Mouse (Mus musculus) heart, embryonic 10.5 days (tissue): ENCODE data around the gene Zbtb17. TPM values are rescaled to one million over a fixed set of nuclear protein-coding genes. Genes with fewer than 3 reads are reported as not detected.

Experiments used
- DNase-seq: peaks from one replicate; pipeline ENCODE4 v3.0.0-alpha.2; 2017; ENCODE audit warnings: low spot score
- H3K27ac ChIP-seq: fragments of 300-500 bp; sonication (generic); 2 replicates; pipeline ENCODE4 v1.5.1; 2016; ENCODE audit warnings: mild to moderate bottlenecking
- H3K27me3 ChIP-seq: fragments of 300-500 bp; sonication (generic); 2 replicates; pipeline ENCODE4 v1.6.1; 2016; ENCODE audit warnings: mild to moderate bottlenecking; ENCODE audit not compliant: poor library complexity, insufficient read depth, severe bottlenecking
- H3K36me3 ChIP-seq: fragments of 300-500 bp; sonication (generic); 2 replicates; pipeline ENCODE4 v1.6.1; 2016; ENCODE audit warnings: mild to moderate bottlenecking, moderate library complexity
- H3K4me1 ChIP-seq: fragments of 300-500 bp; sonication (generic); 2 replicates; pipeline ENCODE4 v1.6.1; 2016; ENCODE audit warnings: mild to moderate bottlenecking
- H3K4me3 ChIP-seq: fragments of 300-500 bp; sonication (generic); 2 replicates; pipeline ENCODE4 v1.5.1; 2016; ENCODE audit warnings: mild to moderate bottlenecking, moderate library complexity
- H3K9me3 ChIP-seq: fragments of 300-500 bp; sonication (generic); 2 replicates; pipeline ENCODE4 v1.6.1; 2016; ENCODE audit warnings: mild to moderate bottlenecking, moderate library complexity
- WGBS: fragments of 180-500 bp; shearing (Covaris S2); methylation state at CpG from one replicate; pipeline ENCODE4 v1.1.7; 2016; 5-methylcytosine and 5-hydroxymethylcytosine counted together
- polyA plus RNA-seq: library from polyadenylated mRNA; unstranded; fragments of >200 nt; fragmentation: Nextera tagmentation; extraction: Ambion mirVana; gene quantifications from 2 replicates; pipeline ENCODE4 v1.2.1, GENCODE M21; 2016

The Zbtb17 gene
- polyA plus RNA-seq, 1 experiment from 2014 or later = 33.7 TPM

- no peak for DNase-seq
- Histone ChIP-seq H3K27ac (no peak overlapping the region), H3K4me1 (peaks cover 26% of the 10 kb centered on the region), H3K27me3 (no peaks in the 10 kb centered on the region), H3K4me3 (no peak overlapping the region), H3K36me3 (peaks cover 50% of the 10 kb centered on the region), H3K9me3 (no peaks in the 10 kb centered on the region)
- WGBS = 73% methylated on average over 14 of the region's 14 CpGs
Observed at GRCm38 (mm10) chr4:141454581-141455350, 10.3 kb downstream of the Zbtb17 start.

GRCm38 (mm10) chr4:141455526-141455925, 11.1 kb downstream of the Zbtb17 start:
- Histone ChIP-seq H3K27ac (no peak overlapping the region), H3K36me3 (peaks cover 49% of the 10 kb centered on the region), H3K4me1 (peaks cover 26% of the 10 kb centered on the region), H3K27me3 (no peaks in the 10 kb centered on the region), H3K9me3 (no peaks in the 10 kb centered on the region), H3K4me3 (no peak overlapping the region)
- DNase-seq = no peak
- 84% methylated on average over 4 of the region's 4 CpGs for WGBS

GRCm38 (mm10) chr4:141456193-141456938, 11.9 kb downstream of the Zbtb17 start:
- WGBS = 94% methylated on average over 14 of the region's 14 CpGs
- Histone ChIP-seq H3K36me3 (peaks cover 43% of the 10 kb centered on the region), H3K27me3 (no peaks in the 10 kb centered on the region), H3K27ac (no peak overlapping the region), H3K4me3 (no peak overlapping the region), H3K4me1 (peaks cover 29% of the 10 kb centered on the region), H3K9me3 (no peaks in the 10 kb centered on the region)
- no peak for DNase-seq

- Histone ChIP-seq H3K4me1 (peaks cover 39% of the 10 kb centered on the region), H3K27me3 (no peaks in the 10 kb centered on the region), H3K9me3 (no peaks in the 10 kb centered on the region), H3K36me3 (peaks cover 43% of the 10 kb centered on the region), H3K27ac (peak overlapping the region; percentile 53), H3K4me3 (no peak overlapping the region)
- DNase-seq = no peak
- WGBS = 11% methylated on average over 7 of the region's 7 CpGs
Observed at GRCm38 (mm10) chr4:141458236-141458635, 13.8 kb downstream of the Zbtb17 start.

GRCm38 (mm10) chr4:141458888-141459287, 14.4 kb downstream of the Zbtb17 start:
- WGBS = 82% methylated on average over 3 of the region's 3 CpGs
- H3K27ac ChIP-seq = 0 out of 2 replicates have a peak overlapping the region, but pooled peaks have one; percentile 17

GRCm38 (mm10) chr4:141459766-141460165, 15.3 kb downstream of the Zbtb17 start:
- Histone ChIP-seq H3K4me1 (peaks cover 42% of the 10 kb centered on the region), H3K27me3 (no peaks in the 10 kb centered on the region), H3K36me3 (peaks cover 50% of the 10 kb centered on the region), H3K9me3 (no peaks in the 10 kb centered on the region), H3K27ac (no peak overlapping the region), H3K4me3 (no peak overlapping the region)
- DNase-seq = no peak
- 90% methylated on average over 9 of the region's 9 CpGs for WGBS

More at GRCm38 (mm10) chr4:141458888-141459287, 14.4 kb downstream of the Zbtb17 start:
- Histone ChIP-seq H3K27me3 (no peaks in the 10 kb centered on the region), H3K9me3 (no peaks in the 10 kb centered on the region), H3K4me1 (peaks cover 45% of the 10 kb centered on the region), H3K4me3 (no peak overlapping the region), H3K36me3 (peaks cover 43% of the 10 kb centered on the region)
- no peak for DNase-seq

- H3K4me3 ChIP-seq = no peak overlapping the region
- WGBS = 93% methylated on average over 4 of the region's 4 CpGs
- H3K27ac ChIP-seq = no peak overlapping the region
- H3K4me1 ChIP-seq = peaks cover 40% of the 10 kb centered on the region
- DNase-seq = no peak
- no peaks in the 10 kb centered on the region for H3K9me3 ChIP-seq
- H3K36me3 ChIP-seq = peaks cover 54% of the 10 kb centered on the region
- H3K27me3 ChIP-seq = no peaks in the 10 kb centered on the region
Observed at GRCm38 (mm10) chr4:141460481-141460880, 16.0 kb downstream of the Zbtb17 start.

- Histone ChIP-seq H3K27me3 (no peaks in the 10 kb centered on the region), H3K9me3 (no peaks in the 10 kb centered on the region), H3K27ac (no peak overlapping the region; the same call in 1 of the 2 replicates), H3K36me3 (peaks cover 61% of the 10 kb centered on the region), H3K4me1 (peaks cover 36% of the 10 kb centered on the region), H3K4me3 (no peak overlapping the region)
- WGBS = 73% methylated on average over 12 of the region's 12 CpGs
- DNase-seq = no peak
Observed at GRCm38 (mm10) chr4:141461088-141461487, 16.6 kb downstream of the Zbtb17 start.

- Histone ChIP-seq H3K27ac (no peak overlapping the region), H3K4me1 (peaks cover 36% of the 10 kb centered on the region), H3K4me3 (no peak overlapping the region), H3K36me3 (peaks cover 63% of the 10 kb centered on the region), H3K9me3 (no peaks in the 10 kb centered on the region), H3K27me3 (no peaks in the 10 kb centered on the region)
- WGBS = 92% methylated on average over 12 of the region's 12 CpGs
- no peak for DNase-seq
Observed at GRCm38 (mm10) chr4:141461576-141461975, 17.1 kb downstream of the Zbtb17 start.

- Histone ChIP-seq H3K9me3 (no peaks in the 10 kb centered on the region), H3K27me3 (no peaks in the 10 kb centered on the region), H3K4me3 (no peak overlapping the region), H3K4me1 (peaks cover 27% of the 10 kb centered on the region), H3K36me3 (peaks cover 78% of the 10 kb centered on the region), H3K27ac (no peak overlapping the region)
- no peak for DNase-seq
- 68% methylated on average over 14 of the region's 14 CpGs for WGBS
Observed at GRCm38 (mm10) chr4:141463472-141463871, 19.0 kb downstream of the Zbtb17 start.

- Histone ChIP-seq H3K36me3 (peaks cover 90% of the 10 kb centered on the region), H3K27me3 (no peaks in the 10 kb centered on the region), H3K27ac (no peak overlapping the region), H3K9me3 (no peaks in the 10 kb centered on the region), H3K4me1 (peaks cover 22% of the 10 kb centered on the region; the same call in 1 of the 2 replicates), H3K4me3 (no peak overlapping the region)
- WGBS = 72% methylated on average over 16 of the region's 16 CpGs
- no peak for DNase-seq
Observed at GRCm38 (mm10) chr4:141464722-141465121, 20.3 kb downstream of the Zbtb17 start.

- H3K27me3 ChIP-seq = no peaks in the 10 kb centered on the region
- H3K4me1 ChIP-seq = peaks cover 22% of the 10 kb centered on the region; the same call in 1 of the 2 replicates
- no peak overlapping the region for H3K27ac ChIP-seq
- no peak for DNase-seq
- H3K9me3 ChIP-seq = no peaks in the 10 kb centered on the region
- 93% methylated on average over 34 of the region's 34 CpGs for WGBS
- H3K4me3 ChIP-seq = no peak overlapping the region
- H3K36me3 ChIP-seq = peaks cover 91% of the 10 kb centered on the region
Observed at GRCm38 (mm10) chr4:141465512-141466288, 21.2 kb downstream of the Zbtb17 start.
